Mouse (Mus musculus): ENCODE data around the gene Kat5.

The Kat5 gene

DNA sequence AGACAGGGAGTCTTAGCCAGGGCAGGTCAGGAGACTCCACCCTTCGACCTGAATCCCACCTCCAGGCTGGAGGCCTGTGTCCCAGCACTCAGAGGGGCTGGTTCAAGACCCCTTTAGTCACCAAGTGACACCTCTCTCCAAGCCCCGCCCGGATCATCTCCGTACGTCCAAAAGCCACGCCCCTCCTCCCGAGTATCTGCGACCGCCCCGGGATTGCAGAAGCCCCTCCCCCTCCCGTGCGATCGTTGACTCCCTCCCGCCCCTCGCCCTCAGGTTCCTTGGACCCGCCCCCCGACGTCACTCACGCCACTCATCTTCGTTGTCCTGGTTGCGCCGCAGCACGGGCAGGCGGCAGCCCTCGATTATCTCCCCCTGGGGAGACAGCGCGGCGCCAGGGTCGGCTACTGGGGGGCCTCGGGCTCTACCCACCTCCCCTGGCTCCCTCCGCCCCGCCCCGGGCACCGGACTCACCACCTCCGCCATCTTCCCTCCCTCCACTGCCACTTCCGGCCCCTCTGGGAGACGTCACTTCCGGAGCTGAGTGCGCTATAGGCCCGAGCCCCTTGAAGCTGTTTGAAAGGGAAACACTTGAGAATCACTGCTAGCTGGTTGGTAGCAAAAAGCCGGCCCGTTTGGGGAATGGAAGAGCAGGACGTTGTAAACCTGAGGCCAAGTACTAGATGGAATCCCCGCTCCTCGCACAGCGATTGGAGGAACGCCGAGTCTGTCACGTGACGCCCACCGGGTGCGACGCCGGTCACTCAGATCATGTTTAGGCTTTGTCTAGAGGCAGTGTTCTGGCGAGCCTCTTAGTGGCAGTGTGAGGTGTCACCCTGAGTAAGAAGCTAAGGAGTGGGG, at the start of gene Kat5:
Kat5 (minus strand) TSS at position 691 of the 858 bp plus-strand sequence.
- DNase-seq, result peak; percentile 96

- peak; percentile 43 for DNase-seq
Measured at GRCm38 (mm10) chr19:5654720-5655298, 44.8 kb upstream of the Kat5 start.

GRCm38 (mm10) chr19:5653969-5654719, 44.1 kb upstream of the Kat5 start:
- peak; percentile 78 for DNase-seq

GRCm38 (mm10) chr19:5652570-5652969, 42.5 kb upstream of the Kat5 start:
- no peak for DNase-seq

GRCm38 (mm10) chr19:5651502-5652274, 41.7 kb upstream of the Kat5 start:
- no peak for DNase-seq

DNA sequence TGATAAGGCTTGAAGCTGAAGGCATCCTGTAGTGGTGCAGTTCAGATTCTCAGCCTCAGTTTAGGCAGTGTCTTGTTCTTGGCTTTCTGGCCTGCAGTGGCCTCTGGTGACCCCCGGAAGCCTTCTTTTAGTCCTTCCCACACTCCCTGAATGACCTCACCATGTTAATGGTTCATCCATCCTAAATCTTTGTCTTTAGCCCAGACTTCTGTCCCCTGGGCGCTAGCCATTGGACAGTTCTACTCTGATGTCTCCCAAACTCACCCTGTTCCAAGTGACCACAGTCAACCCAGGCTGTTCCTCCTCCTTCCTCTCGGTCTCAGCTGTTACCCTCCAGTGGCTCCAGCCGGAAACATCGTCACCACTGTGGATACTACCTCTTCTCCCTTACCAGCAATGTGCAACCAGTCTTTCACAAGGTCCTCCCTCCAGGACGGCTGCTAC, 39.3 kb upstream of the Kat5 start:
- no peak for DNase-seq

DNA sequence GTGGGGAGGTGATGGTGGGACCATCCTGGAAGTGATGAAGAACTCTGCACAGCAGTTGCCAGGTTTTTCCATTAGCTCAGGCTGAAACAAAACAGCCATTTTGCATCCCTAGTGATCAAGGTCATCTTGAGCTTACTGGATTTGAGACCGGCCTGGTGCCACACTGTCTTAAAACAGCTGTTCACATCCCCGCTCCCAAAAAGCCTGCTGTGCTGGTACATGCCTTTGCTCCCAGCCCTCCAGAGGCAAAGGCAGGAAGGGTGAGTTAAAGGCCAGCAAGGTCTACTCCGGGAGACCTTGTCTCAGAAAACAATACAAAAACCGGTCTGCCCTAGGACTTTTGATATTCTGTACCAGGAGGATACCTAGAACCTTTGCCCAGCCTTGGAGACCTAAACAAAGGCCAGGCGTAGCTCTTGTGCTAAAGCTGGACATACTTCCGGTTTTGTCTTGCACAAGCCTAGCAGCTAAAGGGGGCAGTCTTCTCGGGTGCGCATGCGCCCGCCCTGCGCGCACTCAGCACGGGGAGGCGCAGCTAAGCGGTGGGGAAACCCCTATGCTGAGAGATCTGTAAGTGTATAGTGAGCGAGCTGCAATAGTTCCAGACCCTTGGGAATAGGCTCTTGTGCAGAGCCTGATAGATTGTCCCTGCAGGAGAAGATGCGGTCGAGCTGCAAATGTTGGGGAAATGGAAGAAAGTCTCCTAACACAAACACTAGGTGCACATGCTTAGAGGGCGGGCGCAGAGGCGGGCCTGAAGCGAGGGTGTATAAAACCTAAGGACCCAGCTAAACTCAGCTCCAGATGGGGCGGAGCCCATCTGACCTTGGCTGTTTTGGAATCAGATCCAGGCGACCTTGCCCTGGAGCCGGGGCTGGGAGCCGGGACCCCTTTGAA, 38.6 kb upstream of the Kat5 start:
- peak; percentile 89 for DNase-seq

- no peak for DNase-seq
Measured at GRCm38 (mm10) chr19:5647791-5648190, 37.8 kb upstream of the Kat5 start.

- DNase-seq, result no peak
Measured at GRCm38 (mm10) chr19:5646731-5647330, 36.8 kb upstream of the Kat5 start.

DNA sequence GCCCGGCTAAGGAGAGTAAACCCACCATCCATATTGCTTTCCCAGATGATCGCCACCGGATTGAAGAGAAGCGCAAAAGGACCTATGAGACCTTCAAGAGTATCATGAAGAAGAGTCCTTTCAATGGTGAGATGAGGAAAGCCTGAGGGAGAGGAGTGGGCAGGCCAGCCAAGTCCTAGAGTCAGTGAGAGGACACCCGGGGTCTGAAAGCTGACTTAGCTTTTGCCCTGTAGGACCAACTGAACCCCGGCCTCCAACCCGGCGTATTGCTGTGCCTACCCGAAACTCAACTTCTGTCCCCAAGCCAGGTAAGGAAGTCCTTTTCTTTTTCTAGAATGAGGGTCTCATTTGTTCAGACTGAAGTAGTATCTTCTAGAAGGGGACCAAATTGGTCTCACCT, 35.2 kb upstream of the Kat5 start:
- DNase-seq, result no peak

DNA sequence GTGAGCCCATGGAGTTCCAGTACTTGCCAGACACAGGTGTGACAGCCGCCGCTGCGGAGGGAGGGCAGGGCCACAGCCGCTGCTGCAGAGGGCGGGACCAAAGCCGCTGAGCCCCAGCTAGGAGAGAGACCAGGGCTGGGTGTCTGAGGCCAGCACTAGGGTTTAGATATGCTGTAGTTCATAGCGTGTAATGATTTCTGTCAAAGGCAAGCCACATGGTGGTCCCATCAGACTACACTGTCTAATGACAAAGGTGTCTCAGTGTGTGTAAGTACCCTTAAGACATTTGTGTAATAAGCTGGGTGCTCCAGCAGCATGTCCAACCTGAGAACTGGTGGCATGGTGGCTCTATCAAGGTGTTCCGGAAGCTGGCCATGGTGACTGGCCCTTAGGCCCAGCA, 31.6 kb upstream of the Kat5 start:
- DNase-seq, result no peak

GRCm38 (mm10) chr19:5641021-5641420, 31.0 kb upstream of the Kat5 start:
- no peak for DNase-seq

- no peak for DNase-seq
Measured at GRCm38 (mm10) chr19:5640339-5640738, 30.3 kb upstream of the Kat5 start.

GRCm38 (mm10) chr19:5638416-5639005, 28.5 kb upstream of the Kat5 start:
- DNase-seq, result no peak

DNA sequence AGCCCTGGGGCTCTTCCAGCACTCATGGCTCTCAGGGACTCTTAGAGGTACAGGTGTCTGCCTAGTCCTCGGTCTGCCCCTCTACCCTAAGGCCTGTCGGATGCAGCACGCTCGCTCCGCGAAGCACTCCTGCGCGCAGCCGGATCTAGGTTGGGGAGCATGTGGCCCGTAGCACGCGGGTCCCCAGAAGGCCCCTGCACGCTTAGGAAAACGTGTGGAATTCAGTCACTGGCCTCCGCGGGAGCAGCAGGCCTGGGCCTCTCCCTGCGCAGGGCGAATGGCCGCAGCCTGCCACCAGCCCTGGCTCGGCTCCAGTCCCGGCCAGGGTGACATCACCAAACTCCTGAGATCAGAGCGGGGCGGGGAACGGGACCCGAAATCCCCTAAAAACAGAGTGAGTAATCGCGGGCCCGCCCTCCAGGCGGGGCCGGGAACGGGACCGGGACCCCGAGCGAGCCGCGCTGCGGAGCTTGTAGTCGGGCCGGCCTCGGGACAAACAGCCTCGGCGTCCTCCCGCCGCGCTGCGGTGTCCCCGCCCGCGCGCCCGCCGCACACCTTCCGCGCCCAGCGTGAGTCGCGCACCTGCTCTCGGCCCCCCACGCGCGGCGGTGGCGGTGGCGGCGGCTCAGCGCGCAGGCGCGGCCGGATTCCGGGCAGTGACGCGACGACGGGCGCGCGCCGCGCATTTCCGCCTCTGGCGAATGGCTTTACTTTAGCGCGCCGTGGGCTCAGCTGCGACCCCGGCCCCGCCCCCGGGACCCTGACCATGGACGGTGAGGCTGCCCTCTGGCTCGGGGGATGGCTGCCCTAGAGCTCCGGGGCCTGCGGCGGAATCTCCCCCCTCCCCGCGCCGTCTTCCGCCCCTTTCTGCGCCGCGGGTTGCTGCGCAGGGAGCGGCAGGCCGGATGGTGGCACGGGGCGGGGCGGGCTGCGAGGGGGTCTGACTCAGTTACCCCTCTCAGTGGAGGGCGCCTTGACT, 27.3 kb upstream of the Kat5 start, which contains the start of gene Rela:
Rela (plus strand) TSS at position 415 of the 979 bp plus-strand sequence.
- DNase-seq, result peak; percentile 89

DNA sequence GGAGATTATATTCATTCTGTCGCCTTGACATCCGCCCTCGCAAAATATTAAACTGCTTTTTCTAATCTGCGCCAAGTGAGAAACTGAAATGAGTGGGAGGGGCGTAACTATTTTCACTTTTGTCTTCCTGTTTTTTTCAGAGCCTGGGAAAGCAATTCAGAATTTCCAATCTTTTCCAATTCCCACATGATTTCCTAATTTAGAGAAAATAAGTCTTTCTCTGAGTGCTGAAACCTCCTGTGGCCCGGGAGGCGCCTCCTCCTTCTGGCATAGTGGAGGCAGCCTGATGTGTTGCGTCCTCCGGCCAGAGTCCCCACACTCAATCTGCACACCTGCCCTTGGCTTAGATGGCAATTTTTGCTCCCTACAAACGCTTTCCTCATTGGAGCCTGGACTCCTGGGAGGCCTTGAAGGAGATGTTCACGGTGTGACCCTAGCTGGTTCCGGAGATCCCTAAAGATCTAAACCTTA, 26.6 kb upstream of the Kat5 start:
- DNase-seq, result no peak

GRCm38 (mm10) chr19:5636036-5636570, 26.1 kb upstream of the Kat5 start:
- no peak for DNase-seq

- DNase-seq, result no peak
Measured at GRCm38 (mm10) chr19:5632120-5632519, 22.1 kb upstream of the Kat5 start.

GRCm38 (mm10) chr19:5629907-5630306, 19.9 kb upstream of the Kat5 start:
- no peak for DNase-seq

Data from retina, postnatal 1 day (tissue).